Mouse (Mus musculus) left cerebral cortex, postnatal 14 days (tissue): ENCODE measurements at regions not wholly inside any gene's neighbourhood (a gene's known extent, or its start where the extent isn't known, plus 50 kb on each side); places are given as distances from the start of the nearest gene placed in this dataset.

Experiments
- DNase-seq, 2 experiments: peaks; one replicate each; pipeline ENCODE4 v3.0.0; 2021 to 2022; ENCODE audit warnings: low spot score in 2 of 2, mixed read lengths in 1 of 2
- intact Hi-C: fragments of 180-260 bp; cut with DNase I; formaldehyde crosslinking; loops from one replicate; pipeline ENCODE4 v1.15.1; 2025

DNA sequence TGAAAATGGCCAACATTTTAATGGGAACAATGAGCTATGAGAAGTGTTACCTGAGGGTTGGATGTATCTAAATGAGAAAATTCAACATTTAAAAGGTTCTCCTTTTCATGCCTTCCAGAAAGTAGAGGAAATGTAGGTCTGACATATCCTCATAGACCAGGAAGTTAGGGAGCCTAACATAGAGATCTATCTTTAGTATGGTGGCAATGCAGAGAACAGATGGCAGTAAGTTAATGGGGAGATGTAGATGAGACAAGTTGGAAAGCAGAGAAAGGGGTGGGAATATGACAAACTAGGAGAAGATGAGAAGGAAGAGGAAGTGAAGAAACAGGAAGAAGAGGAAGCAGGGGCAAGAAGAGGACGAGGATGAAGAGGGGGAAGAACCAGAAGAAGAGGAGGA is 507.9 kb upstream of the Nudt12 start:
- DNase-seq, result no peak
- intact Hi-C loops, result no loop called here

DNA sequence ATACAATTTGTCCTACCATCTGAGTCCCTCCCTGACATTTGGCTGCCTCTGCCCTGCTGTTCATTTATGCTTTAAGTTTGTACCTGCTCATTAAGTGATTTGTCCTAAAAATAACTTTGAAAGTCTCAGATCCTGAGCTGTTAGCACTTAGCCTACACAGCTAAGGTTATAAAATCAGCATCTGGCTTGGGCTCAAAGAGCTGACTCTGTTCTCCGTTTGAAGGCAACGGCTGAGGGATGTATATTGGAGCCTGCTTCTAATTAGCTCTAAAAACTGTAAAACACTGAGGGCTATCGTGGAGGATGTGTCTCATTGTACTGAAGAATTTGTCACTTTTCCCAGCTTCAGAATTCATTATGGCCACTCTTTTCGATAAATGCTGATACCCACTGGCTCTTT is 475.2 kb upstream of the Nudt12 start:
- intact Hi-C loops, result no loop called here
- peak in 1 of 2 experiments; percentile 0 for DNase-seq
